Mouse (Mus musculus): ENCODE data around the gene Ank2. TPM values are rescaled to one million over a fixed set of nuclear protein-coding genes. Genes with fewer than 3 reads are reported as not detected.

Gene Ank2
- polyA plus RNA-seq, 1 experiment: 4.6 TPM

DNA sequence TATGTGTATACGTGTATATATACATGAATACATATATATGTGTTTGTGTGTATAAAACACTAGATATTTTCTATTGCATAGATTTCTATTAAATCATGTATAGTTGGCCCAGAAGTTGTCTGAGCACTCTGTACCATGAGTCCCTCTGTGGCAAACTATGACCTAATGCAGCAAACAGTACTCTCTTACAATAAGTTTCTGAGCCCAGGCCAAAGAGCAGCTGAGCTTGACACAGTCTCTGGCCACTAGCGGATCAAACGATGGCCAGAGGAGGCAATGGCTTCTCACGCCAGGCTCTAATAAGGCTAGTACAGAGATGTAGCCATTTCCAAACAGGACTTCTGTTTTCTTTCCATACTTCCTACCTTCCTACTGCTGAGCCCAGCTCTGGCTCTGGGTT lies 380.4 kb downstream of the Ank2 start:
- Histone ChIP-seq H3K4me1 (replicated peaks; ENCODE audit: control insufficient read depth, insufficient read depth, low read length) (no peaks in the 10 kb centered on the region), H3K27me3 (ENCODE audit: control insufficient read depth, insufficient read depth, low read length) (no peaks in the 10 kb centered on the region), H3K27ac (ENCODE audit: control insufficient read depth, insufficient read depth, low read length) (no peak overlapping the region), H3K4me3 (ENCODE audit: control insufficient read depth, insufficient read depth, low read length) (no peak overlapping the region), H3K36me3 (ENCODE audit: control insufficient read depth, insufficient read depth, low read length) (no peaks in the 10 kb centered on the region)
- DNase-seq: no peak
- WGBS: 93% methylated on average over 4 of the region's 4 CpGs
- TF ChIP-seq POLR2A (IDR thresholded peaks at IDR 0.05; ENCODE audit: control insufficient read depth, extremely low read depth, insufficient read depth, low read length, poor library complexity): no peak
- TF ChIP-seq CTCF (IDR thresholded peaks at IDR 0.05; ENCODE audit: borderline replicate concordance, control insufficient read depth, extremely low read depth, insufficient read depth, low read length, poor library complexity): no peak

DNA sequence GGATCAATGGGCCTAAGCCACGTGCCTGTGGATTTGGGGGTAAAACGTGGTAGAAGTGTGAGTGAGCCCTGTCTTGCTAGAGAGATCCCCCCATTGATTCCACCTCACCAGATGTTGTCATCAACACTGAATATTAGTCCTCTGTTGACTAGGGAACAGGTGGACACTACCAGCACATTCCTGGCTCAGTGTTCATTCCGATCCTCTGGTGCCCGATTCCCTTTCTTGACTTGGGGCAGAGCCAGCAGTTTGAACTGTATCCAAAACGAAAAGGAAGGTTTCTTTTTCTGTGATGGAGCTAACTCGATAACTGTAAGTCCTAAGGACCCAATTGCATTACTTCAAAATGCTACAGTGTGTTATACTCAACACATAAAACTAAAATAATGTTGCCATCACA lies 382.9 kb downstream of the Ank2 start:
- H3K27me3 ChIP-seq (ENCODE audit: control insufficient read depth, insufficient read depth, low read length): no peaks in the 10 kb centered on the region
- DNase-seq: no peak
- TF ChIP-seq CTCF (IDR thresholded peaks at IDR 0.05; ENCODE audit: borderline replicate concordance, control insufficient read depth, extremely low read depth, insufficient read depth, low read length, poor library complexity) (no peak), POLR2A (IDR thresholded peaks at IDR 0.05; ENCODE audit: control insufficient read depth, extremely low read depth, insufficient read depth, low read length, poor library complexity) (no peak)
- no peak overlapping the region for H3K4me3 ChIP-seq (ENCODE audit: control insufficient read depth, insufficient read depth, low read length)
- H3K27ac ChIP-seq (ENCODE audit: control insufficient read depth, insufficient read depth, low read length): no peak overlapping the region
- 83% methylated on average over 6 of the region's 6 CpGs for WGBS
- no peaks in the 10 kb centered on the region for H3K4me1 ChIP-seq (replicated peaks; ENCODE audit: control insufficient read depth, insufficient read depth, low read length)
- H3K36me3 ChIP-seq (ENCODE audit: control insufficient read depth, insufficient read depth, low read length): no peaks in the 10 kb centered on the region

DNA sequence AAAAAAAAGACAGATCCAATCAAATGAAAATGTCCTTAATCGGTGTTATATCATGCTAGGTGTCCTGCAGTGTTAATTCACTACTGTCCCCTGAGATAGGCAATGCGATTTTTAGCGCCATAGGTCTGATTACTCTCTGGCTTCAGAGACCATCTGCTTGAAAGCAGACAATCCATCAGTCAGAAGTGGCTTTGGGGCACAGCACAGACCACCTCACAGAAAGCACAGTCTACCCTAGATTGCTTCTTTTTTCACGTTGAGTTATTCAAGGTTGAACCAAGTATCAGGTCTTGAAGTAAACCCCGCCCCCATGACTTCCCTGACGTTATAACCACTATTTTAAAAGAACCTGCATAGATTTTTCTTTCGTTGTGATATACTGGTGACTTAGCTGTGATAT lies 385.9 kb downstream of the Ank2 start:
- no peaks in the 10 kb centered on the region for H3K4me1 ChIP-seq (replicated peaks; ENCODE audit: control insufficient read depth, insufficient read depth, low read length)
- DNase-seq: no peak
- WGBS: 90% methylated on average over 7 of the region's 7 CpGs
- TF ChIP-seq CTCF (IDR thresholded peaks at IDR 0.05; ENCODE audit: borderline replicate concordance, control insufficient read depth, extremely low read depth, insufficient read depth, low read length, poor library complexity) (no peak), POLR2A (IDR thresholded peaks at IDR 0.05; ENCODE audit: control insufficient read depth, extremely low read depth, insufficient read depth, low read length, poor library complexity) (no peak)
- no peaks in the 10 kb centered on the region for H3K27me3 ChIP-seq (ENCODE audit: control insufficient read depth, insufficient read depth, low read length)
- no peak overlapping the region for H3K4me3 ChIP-seq (ENCODE audit: control insufficient read depth, insufficient read depth, low read length)
- H3K36me3 ChIP-seq (ENCODE audit: control insufficient read depth, insufficient read depth, low read length): no peaks in the 10 kb centered on the region
- no peak overlapping the region for H3K27ac ChIP-seq (ENCODE audit: control insufficient read depth, insufficient read depth, low read length)

- no peaks in the 10 kb centered on the region for H3K27me3 ChIP-seq (ENCODE audit: control insufficient read depth, insufficient read depth, low read length)
- no peak overlapping the region for H3K4me3 ChIP-seq (ENCODE audit: control insufficient read depth, insufficient read depth, low read length)
- no peak for DNase-seq
- WGBS: 98% methylated on average over 3 of the region's 3 CpGs
- H3K27ac ChIP-seq (ENCODE audit: control insufficient read depth, insufficient read depth, low read length): no peak overlapping the region
- H3K36me3 ChIP-seq (ENCODE audit: control insufficient read depth, insufficient read depth, low read length): no peaks in the 10 kb centered on the region
- TF ChIP-seq POLR2A (IDR thresholded peaks at IDR 0.05; ENCODE audit: control insufficient read depth, extremely low read depth, insufficient read depth, low read length, poor library complexity): no peak
- no peaks in the 10 kb centered on the region for H3K4me1 ChIP-seq (replicated peaks; ENCODE audit: control insufficient read depth, insufficient read depth, low read length)
Observed at GRCm38 (mm10) chr3:127109413-127109812, 389.7 kb downstream of the Ank2 start.

GRCm38 (mm10) chr3:127108481-127108880 lies 390.7 kb downstream of the Ank2 start:
- Histone ChIP-seq H3K4me3 (ENCODE audit: control insufficient read depth, insufficient read depth, low read length) (no peak overlapping the region), H3K27me3 (ENCODE audit: control insufficient read depth, insufficient read depth, low read length) (no peaks in the 10 kb centered on the region), H3K36me3 (ENCODE audit: control insufficient read depth, insufficient read depth, low read length) (no peaks in the 10 kb centered on the region), H3K27ac (ENCODE audit: control insufficient read depth, insufficient read depth, low read length) (no peak overlapping the region), H3K4me1 (replicated peaks; ENCODE audit: control insufficient read depth, insufficient read depth, low read length) (no peaks in the 10 kb centered on the region)
- TF ChIP-seq CTCF (IDR thresholded peaks at IDR 0.05; ENCODE audit: borderline replicate concordance, control insufficient read depth, extremely low read depth, insufficient read depth, low read length, poor library complexity): no peak
- TF ChIP-seq POLR2A (IDR thresholded peaks at IDR 0.05; ENCODE audit: control insufficient read depth, extremely low read depth, insufficient read depth, low read length, poor library complexity): no peak
- DNase-seq: no peak
- 92% methylated on average over 2 of the region's 2 CpGs for WGBS

GRCm38 (mm10) chr3:127107281-127107680 lies 391.9 kb downstream of the Ank2 start:
- TF ChIP-seq POLR2A (IDR thresholded peaks at IDR 0.05; ENCODE audit: control insufficient read depth, extremely low read depth, insufficient read depth, low read length, poor library complexity) (no peak), CTCF (IDR thresholded peaks at IDR 0.05; ENCODE audit: borderline replicate concordance, control insufficient read depth, extremely low read depth, insufficient read depth, low read length, poor library complexity) (no peak)
- H3K27ac ChIP-seq (ENCODE audit: control insufficient read depth, insufficient read depth, low read length): no peak overlapping the region
- no peaks in the 10 kb centered on the region for H3K27me3 ChIP-seq (ENCODE audit: control insufficient read depth, insufficient read depth, low read length)
- no peak for DNase-seq
- no peaks in the 10 kb centered on the region for H3K36me3 ChIP-seq (ENCODE audit: control insufficient read depth, insufficient read depth, low read length)
- no peak overlapping the region for H3K4me3 ChIP-seq (ENCODE audit: control insufficient read depth, insufficient read depth, low read length)
- WGBS: 84% methylated on average over 5 of the region's 5 CpGs
- no peaks in the 10 kb centered on the region for H3K4me1 ChIP-seq (replicated peaks; ENCODE audit: control insufficient read depth, insufficient read depth, low read length)

GRCm38 (mm10) chr3:127101326-127101725 lies 397.8 kb downstream of the Ank2 start:
- H3K4me1 ChIP-seq (replicated peaks; ENCODE audit: control insufficient read depth, insufficient read depth, low read length): no peaks in the 10 kb centered on the region
- TF ChIP-seq CTCF (IDR thresholded peaks at IDR 0.05; ENCODE audit: borderline replicate concordance, control insufficient read depth, extremely low read depth, insufficient read depth, low read length, poor library complexity) (no peak), POLR2A (IDR thresholded peaks at IDR 0.05; ENCODE audit: control insufficient read depth, extremely low read depth, insufficient read depth, low read length, poor library complexity) (no peak)
- WGBS: 100% methylated on average over 1 of the region's 1 CpGs
- H3K36me3 ChIP-seq (ENCODE audit: control insufficient read depth, insufficient read depth, low read length): no peaks in the 10 kb centered on the region
- H3K27me3 ChIP-seq (ENCODE audit: control insufficient read depth, insufficient read depth, low read length): no peaks in the 10 kb centered on the region
- DNase-seq: no peak
- no peak overlapping the region for H3K4me3 ChIP-seq (ENCODE audit: control insufficient read depth, insufficient read depth, low read length)
- H3K27ac ChIP-seq (ENCODE audit: control insufficient read depth, insufficient read depth, low read length): no peak overlapping the region

Data from thymus, adult 2 months (tissue).